Mouse (Mus musculus): ENCODE data around the gene Disp3.

Disp3 gene

DNA sequence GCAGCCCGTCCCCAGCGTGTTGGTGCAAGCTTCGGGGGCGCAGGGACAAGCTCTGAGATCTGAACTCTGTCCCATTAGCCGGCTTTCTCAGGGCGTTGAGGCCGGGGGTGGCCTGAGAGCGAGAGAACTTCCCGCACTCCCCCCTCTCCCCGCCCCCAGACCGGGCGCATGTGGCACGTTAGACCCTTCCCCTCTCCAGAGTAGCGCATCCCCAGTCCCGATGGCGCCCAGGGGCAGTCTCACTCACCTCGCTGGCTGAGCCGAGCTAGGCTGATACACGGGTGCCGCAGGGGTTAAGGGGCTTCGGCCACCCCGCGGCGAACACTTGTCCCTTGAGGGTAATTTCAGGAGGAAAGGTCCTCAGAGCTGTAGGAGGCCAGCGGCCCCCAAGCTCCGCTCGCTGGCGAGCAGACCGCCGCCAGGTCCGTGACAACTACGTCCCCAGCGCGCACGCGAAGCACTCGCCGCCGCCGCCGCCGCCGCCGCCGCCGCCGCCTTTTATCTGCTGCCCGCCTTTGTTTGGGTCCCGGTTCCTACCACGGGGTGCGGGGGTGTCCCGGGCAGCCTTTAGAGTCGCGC is at the start of gene Disp3:
TSS of gene Disp3 (minus strand) at position 490 of the 579 bp plus-strand sequence.
- in situ Hi-C loops (cut with MboI), result no loop called here

DNA sequence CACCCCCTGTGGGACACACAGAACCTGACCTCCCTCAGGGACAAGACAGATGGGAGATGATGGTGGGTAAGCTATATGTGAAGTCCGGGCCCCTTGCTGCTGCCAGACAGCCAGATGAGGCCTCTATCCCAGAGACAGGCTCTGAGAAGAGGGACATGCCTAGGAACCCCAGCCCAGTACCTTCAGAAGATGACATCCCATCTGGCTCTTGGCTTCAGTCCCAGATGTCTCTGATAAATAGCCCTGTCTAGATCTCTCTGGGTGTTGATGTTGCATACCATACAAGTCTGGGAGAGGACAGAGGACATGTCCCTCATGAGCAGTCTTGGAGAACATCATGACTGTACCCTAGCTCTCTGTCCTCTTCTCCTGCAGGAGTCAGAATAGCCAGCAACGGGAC is 42.5 kb upstream of the Disp3 start:
- in situ Hi-C loops (cut with MboI), result no loop called here

DNA sequence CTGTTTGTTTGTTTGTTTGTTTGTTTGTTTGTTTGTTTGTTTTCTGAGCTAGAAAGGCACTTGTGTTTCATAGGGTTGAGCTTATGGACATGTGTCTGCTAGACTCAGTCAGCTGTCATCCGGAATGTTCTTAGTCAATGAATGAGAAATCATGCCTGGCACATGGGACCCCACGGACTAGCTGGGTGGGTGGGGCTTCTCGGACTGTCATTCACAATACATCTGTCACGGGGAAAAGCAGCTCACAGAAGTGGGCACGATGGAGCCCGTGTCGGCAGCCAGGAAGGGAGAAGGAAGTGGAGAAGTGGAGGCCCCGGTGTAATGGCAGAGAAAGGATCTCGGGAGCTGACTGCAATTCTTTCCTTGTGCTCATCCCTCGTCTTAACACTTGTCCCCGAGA is 41.7 kb upstream of the Disp3 start:
- in situ Hi-C loops (cut with MboI), result no loop called here

DNA sequence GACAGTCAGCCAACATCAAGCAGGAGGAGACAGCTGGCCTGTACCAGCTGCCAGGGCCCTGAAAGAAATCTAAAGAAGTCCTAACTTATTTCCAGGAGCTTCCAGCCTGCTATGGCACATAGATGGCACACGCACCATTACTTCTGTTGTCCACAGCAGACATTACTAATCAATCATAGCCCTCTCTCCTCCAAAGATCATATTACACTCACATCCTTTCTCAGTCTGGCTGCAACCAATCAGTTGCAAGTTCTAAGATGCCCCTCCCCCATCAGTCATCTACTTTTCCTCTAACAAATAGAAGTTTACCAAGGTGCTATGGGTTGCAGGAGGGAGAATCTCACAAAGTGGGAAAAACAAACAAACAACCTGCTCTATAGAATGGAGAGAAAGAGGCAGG is 40.5 kb upstream of the Disp3 start:
- in situ Hi-C loops (cut with MboI), result no loop called here

- in situ Hi-C loops (cut with MboI), result no loop called here
Measured at GRCm38 (mm10) chr4:148327266-148327997, 39.7 kb upstream of the Disp3 start.

DNA sequence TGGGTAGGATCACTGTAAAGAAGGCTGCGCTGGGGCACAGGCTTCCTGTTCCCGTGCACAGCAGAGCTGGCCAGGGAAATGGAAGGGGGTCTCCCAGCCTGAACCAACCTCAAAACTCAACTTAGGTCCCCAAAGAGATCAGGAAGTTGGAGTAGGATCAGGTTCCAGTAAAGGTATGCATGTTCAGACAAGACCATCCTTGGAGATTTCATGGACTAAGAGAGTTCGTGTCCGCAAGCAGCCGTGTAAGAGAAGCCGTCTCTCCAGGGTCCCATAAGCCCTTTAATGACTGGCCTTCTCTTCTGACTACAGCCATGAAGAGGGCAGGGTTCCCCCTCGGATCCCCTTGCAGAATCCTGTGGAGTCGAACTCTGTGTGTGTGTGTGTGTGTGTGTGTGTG is 39.0 kb upstream of the Disp3 start:
- in situ Hi-C loops (cut with MboI), result no loop called here

DNA sequence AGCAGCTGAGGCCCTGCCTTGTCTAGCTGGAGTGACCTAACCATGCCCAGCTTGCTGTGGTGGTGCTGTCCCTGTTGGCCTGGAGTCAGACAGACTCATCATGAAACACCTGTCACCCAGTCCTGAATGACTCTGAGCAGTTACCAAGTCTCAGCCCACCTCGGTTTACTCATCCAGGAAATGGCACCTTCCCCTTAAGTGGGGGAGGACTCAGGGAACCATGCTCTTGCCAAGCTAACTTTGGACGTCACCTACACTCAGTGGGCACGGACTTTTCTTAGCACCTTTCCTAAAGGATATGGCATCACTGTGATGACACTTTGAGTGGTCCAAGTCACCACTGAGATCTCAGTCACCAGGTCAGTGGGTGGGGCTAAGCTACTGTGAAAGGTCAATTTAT is 38.2 kb upstream of the Disp3 start:
- in situ Hi-C loops (cut with MboI), result no loop called here

- in situ Hi-C loops (cut with MboI), result no loop called here
Measured at GRCm38 (mm10) chr4:148325057-148325456, 37.3 kb upstream of the Disp3 start.

DNA sequence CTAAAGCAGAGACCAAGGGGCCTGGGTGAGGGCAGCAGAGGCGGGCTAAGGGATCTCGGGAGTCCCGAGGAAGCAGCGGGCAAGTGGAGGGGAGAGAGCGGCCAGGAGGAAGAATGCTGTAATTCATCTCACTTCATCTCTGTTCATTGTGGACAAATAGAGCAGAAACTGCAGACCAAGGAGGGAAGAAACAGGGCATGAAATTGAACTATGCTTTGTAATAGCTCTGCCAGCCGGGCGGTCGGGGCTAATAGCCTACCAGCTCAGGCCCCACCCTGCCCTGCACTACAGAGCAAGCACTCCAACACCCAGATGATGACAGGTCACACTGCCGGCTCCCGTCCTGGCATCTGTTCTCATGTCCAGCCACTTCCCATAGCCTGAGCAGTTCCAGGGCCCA is 34.4 kb upstream of the Disp3 start:
- in situ Hi-C loops (cut with MboI), result no loop called here

DNA sequence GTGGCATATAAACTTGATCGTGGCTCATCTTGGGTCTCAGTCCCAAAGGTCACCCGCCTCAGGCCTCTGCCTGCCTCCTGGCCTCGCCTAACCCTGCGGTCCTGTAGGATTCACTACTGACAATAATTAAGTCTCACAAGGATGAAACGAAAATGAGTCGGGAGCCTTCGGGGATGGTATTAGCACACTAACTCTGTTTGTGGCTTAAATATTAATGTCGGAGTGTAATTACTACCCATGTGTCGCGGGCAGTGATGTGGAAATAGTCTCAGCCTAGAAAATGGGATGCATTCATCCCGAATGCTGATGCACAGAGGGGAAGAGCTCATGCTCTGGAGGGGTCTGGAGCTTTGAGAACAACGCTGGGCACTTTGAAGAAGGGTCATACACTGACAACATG is 31.6 kb upstream of the Disp3 start:
- in situ Hi-C loops (cut with MboI), result no loop called here

- in situ Hi-C loops (cut with MboI), result no loop called here
Measured at GRCm38 (mm10) chr4:148315377-148316175, 27.8 kb upstream of the Disp3 start.

DNA sequence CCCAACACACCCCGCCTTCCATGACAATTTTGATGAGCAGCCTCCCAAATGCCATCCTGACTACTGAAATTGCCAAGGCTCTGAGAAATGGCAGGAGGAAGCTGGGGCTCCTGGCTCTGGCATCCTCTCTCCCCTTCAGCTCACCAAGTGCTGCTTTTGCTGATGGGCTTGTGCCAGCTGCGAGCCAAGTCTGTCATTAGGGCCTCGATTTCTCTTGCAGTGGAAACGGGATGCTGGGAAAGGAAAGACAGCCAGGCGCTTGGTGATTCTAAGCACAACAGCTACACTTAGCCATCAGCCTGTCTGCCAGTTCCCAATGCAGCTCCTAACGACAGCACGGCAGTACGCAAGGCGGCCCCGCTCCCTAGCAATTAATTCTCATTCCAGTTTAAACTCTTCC is 26.6 kb upstream of the Disp3 start:
- in situ Hi-C loops (cut with MboI), result no loop called here

GRCm38 (mm10) chr4:148313601-148314000 is 25.8 kb upstream of the Disp3 start:
- in situ Hi-C loops (cut with MboI), result no loop called here

- in situ Hi-C loops (cut with MboI), result no loop called here
Measured at GRCm38 (mm10) chr4:148312296-148313116, 24.7 kb upstream of the Disp3 start.

DNA sequence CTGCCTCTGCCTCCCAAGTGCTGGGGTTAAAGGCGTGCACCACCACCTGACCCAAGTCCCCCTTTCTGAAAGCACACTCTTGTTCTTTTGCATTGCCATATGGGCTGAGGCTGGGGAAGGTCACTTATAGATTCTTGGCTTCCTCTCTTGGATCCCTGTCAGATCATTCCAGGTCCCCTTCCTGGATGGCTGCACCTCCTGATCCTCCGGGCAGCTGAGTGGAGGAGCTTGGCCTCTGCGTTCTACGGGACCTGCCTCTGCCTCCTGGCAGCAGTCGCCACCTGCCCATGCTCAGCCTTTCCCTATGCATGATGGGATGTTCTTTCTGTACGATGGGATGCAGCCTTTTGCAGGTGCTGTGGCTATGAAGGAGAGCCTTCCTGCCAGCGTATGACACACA is 23.1 kb upstream of the Disp3 start:
- in situ Hi-C loops (cut with MboI), result no loop called here

- in situ Hi-C loops (cut with MboI), result no loop called here
Measured at GRCm38 (mm10) chr4:148310126-148310525, 22.4 kb upstream of the Disp3 start.

GRCm38 (mm10) chr4:148306406-148307083 is 18.8 kb upstream of the Disp3 start:
- in situ Hi-C loops (cut with MboI), result no loop called here

DNA sequence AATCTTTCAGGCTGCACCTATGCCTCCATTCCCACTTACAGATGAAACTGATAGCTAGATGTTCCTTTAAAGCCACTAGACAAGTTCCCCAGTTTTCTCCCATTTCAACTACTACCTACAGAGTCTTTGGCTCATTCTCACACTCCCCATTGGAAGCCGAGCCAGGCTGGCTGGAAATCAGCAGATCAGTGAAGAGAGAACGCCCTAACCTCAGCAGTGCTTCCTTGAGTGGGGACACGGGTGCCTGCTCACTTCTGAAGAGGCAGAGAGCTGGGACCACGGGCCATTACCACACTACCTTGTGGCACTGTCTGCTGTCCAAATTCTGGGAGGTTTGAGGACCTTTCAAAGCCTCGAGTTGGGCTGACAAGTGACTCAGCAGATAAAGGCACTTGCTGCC is 11.0 kb upstream of the Disp3 start:
- in situ Hi-C loops (cut with MboI), result no loop called here

- in situ Hi-C loops (cut with MboI), result no loop called here
Measured at GRCm38 (mm10) chr4:148297640-148298039, 9.9 kb upstream of the Disp3 start.

DNA sequence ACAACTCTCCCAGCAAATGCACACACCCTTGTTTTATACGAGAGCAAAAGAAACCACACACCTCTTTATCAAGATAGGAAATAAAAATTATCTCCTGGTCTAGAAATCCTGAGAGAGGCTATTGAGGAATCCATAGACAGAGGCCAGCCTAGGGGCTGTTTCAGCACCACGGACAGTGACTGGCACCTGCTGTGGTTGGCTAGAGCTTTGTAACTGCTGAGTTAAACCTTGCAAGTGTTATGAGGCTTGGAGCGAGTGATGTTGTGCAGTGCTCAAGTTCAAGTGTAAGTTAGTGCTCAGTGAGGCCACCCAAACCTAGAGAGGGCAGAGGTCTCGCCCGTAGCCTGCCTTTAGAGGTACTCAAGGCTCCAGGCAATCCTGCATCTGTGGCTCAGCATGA is 5.6 kb upstream of the Disp3 start:
- in situ Hi-C loops (cut with MboI), result no loop called here

DNA sequence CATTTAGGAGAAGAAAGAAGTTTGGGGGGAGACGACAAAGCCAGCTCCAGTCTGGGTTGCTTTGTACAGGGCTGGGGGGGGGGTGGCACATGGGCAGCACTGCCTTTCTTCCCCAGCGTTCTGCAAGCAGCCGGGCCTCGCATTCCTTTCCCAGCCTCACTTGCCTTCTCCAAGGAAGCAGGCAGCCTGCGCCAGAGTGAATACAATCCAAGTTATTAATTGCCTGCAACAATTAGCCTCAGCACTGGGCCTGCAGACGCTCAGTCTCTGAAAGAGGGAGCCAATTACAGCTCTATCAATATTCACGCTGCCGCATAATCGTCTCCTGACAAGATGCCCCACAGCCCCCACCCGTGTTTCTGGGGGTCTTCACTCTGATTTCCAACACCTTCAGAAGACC is 4.1 kb upstream of the Disp3 start:
- in situ Hi-C loops (cut with MboI), result no loop called here

GRCm38 (mm10) chr4:148291080-148291479 is 3.3 kb upstream of the Disp3 start:
- in situ Hi-C loops (cut with MboI), result no loop called here

Measured in mature B cell (primary cell).